In genomic region chr11:16260764-16261578, GRCm38 (mm10) we compare ENCODE assay signal across 9 mouse cellular contexts. TPM values are rescaled to one million over a fixed set of nuclear protein-coding genes. Genes with fewer than 3 reads are reported as not detected.
DNase-seq lines count a peak whose midpoint lies in the region; ATAC-seq and TF ChIP-seq lines count a peak whose summit lies in the region.
"Had no signal": no experiment of that assay in that cellular context is flagged by ENCODE, and none has a peak within 500 bp of the region (broad histone marks: within the 10 kb centered on the region; RNA-seq: fewer than 3 reads in every experiment).

No protein-coding gene starts in this region.

- peak overlapping the region; percentile 88 for H3K4me2 ChIP-seq in embryonic facial prominence, embryonic 14.5 days (ENCODE audit: low read depth, low read length)
- H3K4me2 ChIP-seq in heart, embryonic 14.5 days (ENCODE audit: low read length), result peak overlapping the region; percentile 74
- H3K4me2 ChIP-seq in neural tube, embryonic 11.5 days (ENCODE audit: low read depth), result peak overlapping the region; percentile 71

- peak overlapping the region; percentile 66 for H3K9ac ChIP-seq in embryonic facial prominence, embryonic 14.5 days (ENCODE audit: low read depth, low read length)
- peak overlapping the region; percentile 47 for H3K9ac ChIP-seq in heart, embryonic 14.5 days (ENCODE audit: low read length)
- no peak overlapping the region for H3K9ac ChIP-seq in liver, adult 2 months (ENCODE audit: low read depth, low read length)
- H3K9ac ChIP-seq in neural tube, embryonic 11.5 days (ENCODE audit: low read length), result peak overlapping the region; percentile 56

- no peaks in the 10 kb centered on the region for H3K9me3 ChIP-seq in embryonic facial prominence, embryonic 14.5 days (ENCODE audit: control insufficient read depth, low read length)
- H3K9me3 ChIP-seq in heart, embryonic 14.5 days (ENCODE audit: control insufficient read depth, low read length), result no peaks in the 10 kb centered on the region
- H3K9me3 ChIP-seq in neural tube, embryonic 11.5 days (ENCODE audit: control insufficient read depth, low read length), result no peaks in the 10 kb centered on the region

- H3K4me1 ChIP-seq in embryonic facial prominence, embryonic 14.5 days (ENCODE audit: control insufficient read depth, insufficient read depth, low read length), result 0 out of 2 replicates have a peak, but pooled peaks cover 3% of the 10 kb centered on the region
- no peaks in the 10 kb centered on the region; a peak in 1 of 4 replicates for H3K4me1 ChIP-seq in heart, embryonic 14.5 days (ENCODE audit: control insufficient read depth in 2 of 2, insufficient read depth in 2 of 2, low read length in 2 of 2)
- H3K4me1 ChIP-seq in liver, adult 2 months (ENCODE audit: control insufficient read depth, insufficient read depth, low read length), result no peaks in the 10 kb centered on the region
- H3K4me1 ChIP-seq in neural tube, embryonic 11.5 days (ENCODE audit: control insufficient read depth, insufficient read depth, low read length), result no peaks in the 10 kb centered on the region

- peaks cover 46% of the 10 kb centered on the region for H3K27me3 ChIP-seq in embryonic facial prominence, embryonic 14.5 days (replicated peaks; ENCODE audit: control insufficient read depth, insufficient read depth, low read length)
- H3K27me3 ChIP-seq in heart, embryonic 14.5 days (ENCODE audit: control insufficient read depth, insufficient read depth, low read length), result peaks cover 42% of the 10 kb centered on the region
- H3K27me3 ChIP-seq in liver, adult 2 months (ENCODE audit: control insufficient read depth, insufficient read depth, low read length), result peaks cover 11% of the 10 kb centered on the region; the same call in 1 of the 2 replicates
- H3K27me3 ChIP-seq in neural tube, embryonic 11.5 days (ENCODE audit: control insufficient read depth, insufficient read depth, low read length), result peaks cover 33% of the 10 kb centered on the region

- ATAC-seq in embryonic facial prominence, embryonic 14.5 days (ENCODE audit: low read depth), result peak; percentile 84
- ATAC-seq in heart, embryonic 14.5 days (ENCODE audit: insufficient number of reproducible peaks, insufficient read depth, low FRiP score, low read depth), result no peak; the same call in 1 of the 2 replicates
- ATAC-seq in neural tube, embryonic 11.5 days (ENCODE audit: insufficient read depth, low FRiP score, low TSS enrichment), result peak; percentile 82

- TF ChIP-seq CTCF in liver, adult 2 months (IDR thresholded peaks at IDR 0.05; ENCODE audit: low read depth, low read length), result peak; percentile 62

- H3K4me3 ChIP-seq in embryonic facial prominence, embryonic 14.5 days (ENCODE audit: low read depth, low read length), result peak overlapping the region; percentile 47
- peak overlapping the region; percentile 37 to 39 for H3K4me3 ChIP-seq in heart, embryonic 14.5 days (ENCODE audit: control insufficient read depth in 1 of 2, insufficient read depth in 1 of 2, low read depth in 1 of 2, low read length in 2 of 2)
- H3K4me3 ChIP-seq in liver, adult 2 months (ENCODE audit: insufficient read depth, low read depth, low read length), result no peak overlapping the region
- peak overlapping the region; percentile 47 for H3K4me3 ChIP-seq in neural tube, embryonic 11.5 days (ENCODE audit: low read depth, low read length)

- WGBS in embryonic facial prominence, embryonic 14.5 days, result 0% methylated on average over 37 of the region's 40 CpGs
- under 1% methylated on average over 40 of the region's 40 CpGs for WGBS in heart, embryonic 14.5 days
- WGBS in liver, adult 2 months, result 2% methylated on average over 40 of the region's 40 CpGs
- under 1% methylated on average over 40 of the region's 40 CpGs for WGBS in neural tube, embryonic 11.5 days

- no peak for TF ChIP-seq POLR2A in liver, adult 2 months (IDR thresholded peaks at IDR 0.05; ENCODE audit: extremely low read depth, insufficient read depth, low read length)

- peak; percentile 16 to 36 for DNase-seq in urinary bladder, adult 18-20 months (ENCODE audit: low spot score in 2 of 2)
- no peak for DNase-seq in urinary bladder, adult 2 months (ENCODE audit: low spot score)
- peak; percentile 87 for DNase-seq in embryonic facial prominence, embryonic 14.5 days (ENCODE audit: low spot score)
- DNase-seq in kidney, postnatal 10 days, result peak; percentile 74
- DNase-seq in liver, adult 2 months (ENCODE audit: extremely low read depth, low read depth, low spot score), result peak; percentile 17
- DNase-seq in neural tube, embryonic 11.5 days (ENCODE audit: low spot score), result peak; percentile 84
- peak; percentile 23 for DNase-seq in thymus, postnatal 4 days

- no peaks in the 10 kb centered on the region for H3K79me2 ChIP-seq in liver, adult 2 months (ENCODE audit: control insufficient read depth, insufficient read depth, low read length)

- no peaks in the 10 kb centered on the region for H3K36me3 ChIP-seq in embryonic facial prominence, embryonic 14.5 days (ENCODE audit: control insufficient read depth, insufficient read depth, low read length)
- H3K36me3 ChIP-seq in heart, embryonic 14.5 days (ENCODE audit: control insufficient read depth, insufficient read depth, low read length), result no peaks in the 10 kb centered on the region
- H3K36me3 ChIP-seq in liver, adult 2 months (ENCODE audit: control insufficient read depth, insufficient read depth, low read length), result no peaks in the 10 kb centered on the region
- no peaks in the 10 kb centered on the region for H3K36me3 ChIP-seq in neural tube, embryonic 11.5 days (ENCODE audit: control insufficient read depth, insufficient read depth, low read length)

- H3K27ac ChIP-seq in embryonic facial prominence, embryonic 14.5 days (replicated peaks; ENCODE audit: low read depth, low read length), result no peak overlapping the region
- no peak overlapping the region for H3K27ac ChIP-seq in heart, embryonic 14.5 days (replicated peaks in 1 of 2; ENCODE audit: control insufficient read depth in 1 of 2, insufficient read depth in 1 of 2, low read depth in 2 of 2, low read length in 2 of 2)
- H3K27ac ChIP-seq in liver, adult 2 months (replicated peaks; ENCODE audit: insufficient read depth, low read depth, low read length), result no peak overlapping the region
- H3K27ac ChIP-seq in neural tube, embryonic 11.5 days (ENCODE audit: low read depth, low read length), result no peak overlapping the region

RNA-seq across cellular contexts. Expression of gene Vstm2a, which starts 3.4 kb away (rescaled TPM):
- polyA plus RNA-seq in urinary bladder, adult 2 months (2012; rRNA removed), result 2.4 and 3.8 TPM in 2 replicates
- 8.4 and 8.9 TPM in 2 replicates for polyA plus RNA-seq in embryonic facial prominence, embryonic 14.5 days (2014; fragmentation: Nextera tagmentation; extraction: Ambion mirVana)
- 0.28 TPM in 1 of 2 replicates, not detected in the other for polyA plus RNA-seq in heart, embryonic 14.5 days (2014; fragmentation: Nextera tagmentation; extraction: Ambion mirVana)
- total RNA-seq in liver, adult 2 months (2014; rRNA removed), result not detected in 2 replicates
- not detected in 2 replicates for polyA plus RNA-seq in liver, adult 2 months (2012; rRNA removed)
- polyA plus RNA-seq in neural tube, embryonic 11.5 days (2014; fragmentation: Nextera tagmentation; extraction: Ambion mirVana), result 5.8 and 8.7 TPM in 2 replicates
- total RNA-seq: MEL had no signal
